Mouse (Mus musculus) ES-CJ7 (cell line): ENCODE measurements around the gene Adamts17.

Experiments used
- DNase-seq: peaks from one replicate; pipeline ENCODE4 v3.0.0; 2011; ENCODE audit warnings: low read depth, low spot score

Adamts17 gene

GRCm38 (mm10) chr7:66846582-66846981, 7.0 kb downstream of the Adamts17 start:
- no peak for DNase-seq

- DNase-seq: no peak
Measured at GRCm38 (mm10) chr7:66847299-66847698, 7.8 kb downstream of the Adamts17 start.

GRCm38 (mm10) chr7:66849316-66849715, 9.8 kb downstream of the Adamts17 start:
- no peak for DNase-seq

DNA sequence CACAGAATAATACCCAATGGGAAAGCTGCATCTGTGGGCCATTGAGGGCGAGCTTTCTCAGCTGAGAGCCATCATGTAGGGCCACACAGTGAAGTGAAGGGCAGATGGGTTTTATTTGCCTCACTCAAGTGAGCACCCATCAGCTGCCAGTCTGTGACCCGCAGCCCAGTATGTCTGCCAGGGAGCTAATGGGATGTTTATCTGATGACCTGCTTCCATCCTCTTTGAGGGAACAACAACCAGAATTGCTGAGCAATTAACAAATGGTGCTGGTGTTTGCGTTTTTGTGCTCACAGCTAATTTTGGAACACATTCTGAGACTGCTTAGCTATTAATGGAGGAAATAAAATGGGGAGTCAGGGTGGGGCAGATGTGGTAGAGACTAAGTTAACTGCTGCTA, 12.6 kb downstream of the Adamts17 start:
- no peak for DNase-seq

DNA sequence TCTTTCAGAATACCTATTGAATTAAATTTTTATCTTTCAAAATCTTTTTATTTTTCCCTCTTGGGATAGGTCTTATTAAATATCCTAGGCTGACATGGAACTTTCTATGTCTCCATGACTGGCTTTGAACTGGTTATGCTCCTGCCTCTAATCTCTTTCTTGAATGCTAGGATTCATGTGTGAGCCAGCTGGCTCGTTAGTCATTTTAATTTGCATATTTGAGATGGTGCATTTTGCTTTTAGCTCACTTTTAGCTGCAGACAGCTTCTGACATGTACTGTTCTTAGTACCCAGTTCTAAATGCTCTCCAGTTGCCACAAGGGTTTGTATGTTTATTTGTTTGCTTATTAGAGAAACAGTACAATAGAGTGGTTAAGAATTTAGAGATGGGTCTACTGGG, 18.1 kb downstream of the Adamts17 start:
- no peak for DNase-seq

DNA sequence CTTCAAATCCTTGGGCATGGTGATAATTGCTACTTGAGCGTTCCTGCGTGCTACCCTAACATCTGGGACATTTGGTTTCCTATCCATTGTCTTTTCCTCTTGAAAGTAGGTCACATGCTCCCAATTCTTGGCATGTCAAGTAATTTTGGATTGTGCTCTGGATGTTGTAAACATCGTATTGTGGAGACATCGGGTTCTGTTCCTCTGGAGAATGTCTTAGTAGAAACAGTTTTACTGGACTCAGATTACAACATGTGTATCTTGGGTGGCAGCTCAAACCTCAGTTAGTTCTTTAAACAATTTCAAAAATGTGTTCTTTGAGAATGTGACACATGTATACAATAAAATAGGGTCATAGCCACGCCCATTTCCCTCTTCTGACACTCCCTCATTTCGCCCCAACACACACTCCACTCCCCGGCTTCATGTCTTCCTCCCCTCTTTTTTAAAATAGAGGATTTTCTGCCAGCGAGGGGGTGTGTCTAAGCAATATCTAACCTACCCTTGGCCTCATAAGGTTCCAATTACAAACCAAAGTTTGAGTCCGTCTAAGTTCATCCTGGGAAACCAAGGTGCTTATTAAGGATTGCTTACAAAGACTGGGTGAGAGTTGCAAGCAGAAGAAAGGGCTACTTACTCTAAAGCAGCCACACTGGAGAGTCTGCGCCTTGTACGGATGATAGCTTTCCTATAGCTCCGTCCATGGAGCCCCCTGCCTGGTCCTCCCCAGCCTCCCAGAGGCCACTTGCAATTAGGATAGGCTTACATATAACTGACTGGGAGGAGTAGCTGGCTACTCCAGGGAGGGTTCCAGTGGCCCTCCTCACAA, 18.9 kb downstream of the Adamts17 start:
- DNase-seq: no peak

- no peak for DNase-seq
Measured at GRCm38 (mm10) chr7:66859220-66859619, 19.7 kb downstream of the Adamts17 start.

GRCm38 (mm10) chr7:66866944-66867718, 27.6 kb downstream of the Adamts17 start:
- no peak for DNase-seq

DNA sequence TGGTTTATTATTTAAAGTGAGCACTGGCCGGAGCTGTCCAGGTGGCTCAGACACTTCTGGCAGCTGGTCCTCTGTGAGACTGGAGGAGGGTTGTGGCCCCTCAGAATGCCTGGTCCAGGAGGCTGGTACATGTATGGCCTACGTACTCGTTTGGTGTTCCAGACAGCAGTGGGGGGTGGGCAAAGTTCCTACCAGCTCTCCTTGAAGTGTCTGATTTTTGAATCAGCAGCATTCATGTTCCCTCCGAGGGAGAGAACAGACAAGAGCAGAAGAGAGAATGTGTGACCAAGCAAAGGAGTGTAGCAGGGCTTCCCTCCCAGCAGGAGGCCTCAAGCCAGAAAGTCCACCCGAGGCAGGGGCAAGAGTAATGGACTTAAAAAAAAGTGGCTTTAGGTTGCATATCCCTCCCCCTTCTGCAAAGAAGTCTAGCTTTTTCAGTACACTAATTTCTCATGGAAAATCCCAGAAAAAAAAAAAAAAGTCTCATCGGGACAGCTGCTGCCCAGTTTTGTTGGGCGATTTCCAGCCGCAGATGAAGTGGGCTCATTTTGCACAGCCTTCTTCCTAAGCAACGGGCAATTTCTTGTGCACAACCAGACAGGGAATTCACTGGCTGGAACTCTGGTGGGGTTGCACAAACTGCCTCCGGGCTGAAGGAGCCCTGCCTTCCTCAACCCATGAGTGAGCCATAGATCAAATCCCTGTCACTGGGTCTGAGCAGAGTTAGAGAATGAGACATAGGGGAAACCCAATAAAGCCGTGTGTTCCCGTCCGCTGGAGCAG, 28.4 kb downstream of the Adamts17 start:
- DNase-seq: no peak

DNA sequence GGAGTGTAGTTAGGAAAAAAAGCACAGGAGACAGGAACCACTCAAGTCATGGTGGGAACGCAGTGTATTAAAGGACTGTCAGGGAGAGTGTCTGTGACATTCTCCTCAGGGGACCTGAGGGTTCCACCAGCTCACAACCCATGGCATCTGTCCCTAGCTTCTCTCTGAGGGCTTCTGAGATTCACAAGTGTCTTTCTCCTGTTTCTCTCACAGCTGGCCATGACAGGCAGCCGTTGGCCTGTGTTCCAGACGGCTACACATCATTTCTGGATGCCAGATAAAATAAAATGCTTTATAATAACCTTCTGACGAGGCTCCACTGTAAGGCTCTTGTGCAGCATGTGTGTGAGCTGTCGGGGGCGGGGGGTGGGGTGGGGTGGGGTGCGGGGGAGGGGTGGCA, 32.0 kb downstream of the Adamts17 start:
- no peak for DNase-seq

DNA sequence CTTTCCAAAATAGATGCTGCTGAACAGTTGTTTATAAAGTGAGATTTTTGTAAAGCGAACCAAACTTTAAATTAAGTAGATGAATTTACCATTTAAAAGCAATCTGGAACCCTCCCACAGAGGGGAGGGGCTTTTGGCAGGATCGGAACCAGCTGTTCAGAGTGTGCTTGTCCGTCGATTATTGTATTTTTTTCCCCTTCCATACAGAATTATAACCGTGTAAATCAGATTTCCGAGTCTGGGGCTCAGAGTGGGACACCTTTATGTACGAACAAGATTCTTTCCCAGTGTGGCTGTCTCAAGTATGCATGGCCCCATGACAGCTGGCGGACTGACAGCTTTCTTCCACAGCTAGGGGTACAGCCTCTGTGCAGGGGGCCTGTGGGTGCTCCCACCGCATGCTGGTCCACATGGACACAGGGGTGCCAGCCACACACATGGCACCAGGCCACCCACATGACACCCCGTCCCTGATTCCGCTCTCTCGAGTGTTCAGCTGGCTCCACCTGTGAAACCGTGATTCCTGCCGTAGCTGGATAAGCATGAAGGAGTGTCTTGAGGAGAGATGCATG, 32.5 kb downstream of the Adamts17 start:
- DNase-seq: no peak

- DNase-seq: no peak
Measured at GRCm38 (mm10) chr7:66873235-66873634, 33.7 kb downstream of the Adamts17 start.

DNA sequence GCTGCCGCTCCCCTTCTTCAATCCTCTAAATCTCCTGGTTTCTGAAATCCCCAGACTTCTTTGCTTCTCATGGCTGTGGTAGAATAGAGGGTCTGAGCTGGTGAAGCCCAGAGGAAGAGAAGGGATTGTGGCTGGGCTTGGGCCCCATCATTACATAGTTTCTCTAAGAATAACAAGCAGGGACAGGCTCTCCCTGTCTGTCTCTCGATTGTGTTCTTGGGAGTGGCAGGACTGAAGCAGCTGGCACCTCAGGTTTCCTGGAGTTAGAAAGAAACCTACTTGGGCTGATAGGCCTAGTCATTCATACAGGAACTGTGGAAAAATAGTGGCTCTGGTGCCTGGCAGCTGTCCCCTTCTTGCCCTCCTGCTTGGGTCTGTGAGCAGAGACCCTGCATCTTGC, 51.9 kb downstream of the Adamts17 start:
- DNase-seq: no peak

GRCm38 (mm10) chr7:66892096-66892495, 52.6 kb downstream of the Adamts17 start:
- DNase-seq: no peak

GRCm38 (mm10) chr7:66902376-66902775, 62.8 kb downstream of the Adamts17 start:
- no peak for DNase-seq

DNA sequence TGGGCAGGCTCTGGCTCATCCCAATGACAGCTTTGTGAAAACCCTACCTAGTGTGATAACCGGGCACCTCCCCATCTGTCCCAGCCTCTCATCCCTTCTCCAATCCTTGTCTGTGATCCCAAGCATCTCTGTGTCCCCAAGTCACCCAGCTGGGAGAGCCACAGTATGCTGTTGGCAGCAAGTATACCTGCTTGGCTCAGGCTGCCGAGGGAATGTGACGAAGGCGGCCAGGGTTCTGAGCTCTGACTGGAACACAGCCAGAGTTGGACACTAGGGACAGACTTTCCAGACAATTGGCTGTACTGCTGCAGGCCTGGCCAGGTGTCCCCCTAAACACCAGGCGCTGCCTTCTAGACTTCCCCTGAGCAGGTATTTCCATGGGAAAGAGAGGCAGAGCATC, 63.5 kb downstream of the Adamts17 start:
- DNase-seq: no peak

GRCm38 (mm10) chr7:66905941-66906340, 66.4 kb downstream of the Adamts17 start:
- no peak for DNase-seq

DNA sequence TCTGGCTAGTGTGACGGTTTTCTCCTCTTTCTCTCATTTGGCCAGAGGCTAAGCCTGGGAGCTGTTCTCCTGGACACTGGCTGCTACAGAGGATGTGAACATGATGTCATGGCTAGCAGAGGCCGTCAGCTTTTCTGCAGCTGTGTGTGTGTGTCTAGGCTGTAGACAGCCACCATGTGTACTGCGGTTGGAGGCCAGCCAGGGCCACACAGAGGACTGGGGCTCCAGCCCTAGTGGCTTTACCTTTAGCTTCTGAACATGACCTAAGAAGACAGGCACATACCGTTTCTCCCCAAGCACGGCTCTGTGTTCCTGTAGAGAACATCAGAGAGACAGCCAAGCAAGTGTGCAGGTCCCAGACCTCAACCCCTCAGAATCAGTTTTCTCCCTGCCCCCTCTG, 73.3 kb downstream of the Adamts17 start:
- no peak for DNase-seq

DNA sequence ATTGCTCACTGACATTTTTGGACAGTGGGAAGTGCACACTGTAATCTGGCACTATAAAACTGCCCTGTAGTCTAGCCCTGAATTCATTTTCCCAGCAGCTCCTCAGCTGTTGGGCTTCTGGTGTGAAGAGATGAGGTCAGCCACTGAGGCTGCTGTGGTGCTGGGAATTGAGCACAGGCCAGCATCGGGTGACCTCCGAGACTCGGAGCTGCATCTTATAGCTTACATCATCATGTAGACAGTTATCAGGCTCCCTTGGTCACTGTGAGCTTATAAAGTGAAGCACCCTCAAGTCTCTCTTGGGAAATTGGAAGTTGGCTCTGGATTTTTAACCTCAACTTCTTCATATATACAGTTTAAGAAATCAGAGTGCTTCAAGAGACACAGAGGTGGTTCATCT, 84.1 kb downstream of the Adamts17 start:
- no peak for DNase-seq

- DNase-seq: no peak
Measured at GRCm38 (mm10) chr7:66924104-66924503, 84.6 kb downstream of the Adamts17 start.

DNA sequence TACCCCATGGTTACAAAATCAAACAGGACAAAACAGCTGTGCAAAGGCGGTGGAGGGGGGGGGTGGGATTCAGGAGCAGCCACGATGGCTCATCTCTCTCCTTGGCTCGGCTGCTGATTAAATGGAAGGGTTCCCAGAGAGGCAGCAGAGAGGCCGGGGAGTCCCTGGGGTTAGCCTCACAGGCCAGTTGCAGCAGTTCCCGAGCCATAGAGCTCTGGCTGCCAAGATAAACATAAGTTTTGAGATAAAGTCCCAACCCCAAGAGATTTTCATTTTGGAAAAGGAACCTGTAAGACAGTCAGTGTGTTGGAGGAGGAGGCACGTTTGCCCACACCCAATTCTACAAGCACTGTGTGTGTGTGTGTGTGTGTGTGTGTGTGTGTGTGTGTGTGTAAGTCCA, 89.7 kb downstream of the Adamts17 start:
- no peak for DNase-seq

DNA sequence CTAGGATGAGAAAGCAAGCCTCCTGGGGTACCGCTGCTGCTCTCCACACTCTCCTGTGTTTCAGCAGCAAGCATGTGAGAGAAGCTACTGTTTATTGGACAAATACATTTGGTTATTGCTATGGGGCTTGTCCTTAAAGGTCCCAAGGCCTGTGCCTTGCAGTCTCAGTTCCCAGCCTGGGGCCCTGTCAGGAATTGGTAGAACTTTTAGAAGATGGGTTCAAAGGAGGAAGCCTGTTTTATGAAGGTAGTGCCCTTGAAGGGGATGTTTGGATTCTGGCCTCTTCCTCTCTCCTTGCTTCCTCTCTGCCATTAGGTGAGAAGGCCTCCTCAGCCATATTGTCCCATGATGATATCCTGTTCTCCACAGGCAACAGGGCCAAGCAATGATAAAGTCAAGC, 91.8 kb downstream of the Adamts17 start:
- DNase-seq: no peak
